Mouse (Mus musculus) embryo, embryonic 9.5 days (tissue): ENCODE measurements around the gene H2-T23.
"Not testable (repeated sequence)": the region's sequence is repeated elsewhere in the genome, so short reads cannot be mapped to it uniquely, and the experiment has no call there.

Experiments
- DNase-seq: peaks from one replicate; pipeline ENCODE4 v3.0.0-alpha.2; 2017; ENCODE audit errors: extremely low spot score

H2-T23 gene

GRCm38 (mm10) chr17:36023710-36024654 is 8.7 kb downstream of the H2-T23 start:
- no peak for DNase-seq

DNA sequence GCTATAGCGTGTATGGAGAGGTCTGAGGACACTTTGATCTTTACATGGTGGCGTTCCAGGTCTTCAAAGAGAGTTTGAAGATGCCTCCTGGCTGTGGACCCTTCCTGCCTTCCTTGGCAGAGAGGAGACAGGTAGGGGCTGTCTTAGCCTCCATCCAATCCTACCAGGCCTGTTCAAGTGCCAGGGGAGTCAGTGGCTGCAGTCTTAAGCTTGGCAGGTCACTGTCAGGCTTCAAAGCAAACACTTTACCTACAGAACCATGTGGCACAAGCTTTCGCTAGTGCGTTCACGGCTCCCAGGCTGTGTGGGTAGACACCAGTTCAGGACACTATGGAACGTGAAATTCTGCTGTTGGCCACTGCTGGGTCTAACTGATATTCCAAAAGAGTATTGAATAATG is 9.7 kb downstream of the H2-T23 start:
- DNase-seq, result no peak

DNA sequence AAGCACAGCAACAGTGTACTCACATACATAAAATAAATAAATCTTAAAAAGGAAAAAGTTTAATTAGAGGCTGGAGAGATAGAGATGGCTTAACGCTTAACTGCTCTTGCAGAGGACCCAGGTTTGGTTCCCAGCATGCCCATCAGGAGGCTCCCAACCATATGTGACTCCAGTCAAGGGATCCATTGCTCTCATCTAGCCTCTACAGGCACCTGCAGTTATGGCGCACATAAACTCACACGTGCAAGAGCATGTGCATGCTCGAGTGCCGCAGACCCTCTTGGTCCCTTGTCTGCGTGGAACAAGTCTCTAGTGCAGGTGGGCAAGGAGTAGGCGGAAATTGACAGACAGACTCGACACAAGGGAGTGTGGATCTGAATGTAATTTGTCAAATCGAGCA is 10.6 kb downstream of the H2-T23 start:
- no peak for DNase-seq

DNA sequence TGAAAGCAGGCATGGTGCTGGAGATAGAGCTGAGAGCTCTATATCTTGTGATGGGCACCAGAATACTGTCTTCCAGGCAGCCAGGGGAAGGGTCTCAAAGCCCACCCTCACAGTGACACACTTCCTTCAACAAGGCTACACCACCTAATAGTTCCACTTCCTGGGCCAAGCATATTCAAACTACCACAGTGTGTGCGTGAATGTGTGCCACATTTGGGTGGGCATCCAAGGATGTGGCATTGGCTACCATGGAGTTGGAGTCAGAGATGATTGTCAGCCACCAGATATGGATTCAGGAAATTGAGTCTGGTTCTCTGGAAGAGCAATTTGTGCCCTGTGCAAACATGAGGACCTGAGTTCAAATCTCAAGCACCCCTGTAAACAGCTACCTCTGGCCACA is 11.3 kb downstream of the H2-T23 start:
- no peak for DNase-seq

DNA sequence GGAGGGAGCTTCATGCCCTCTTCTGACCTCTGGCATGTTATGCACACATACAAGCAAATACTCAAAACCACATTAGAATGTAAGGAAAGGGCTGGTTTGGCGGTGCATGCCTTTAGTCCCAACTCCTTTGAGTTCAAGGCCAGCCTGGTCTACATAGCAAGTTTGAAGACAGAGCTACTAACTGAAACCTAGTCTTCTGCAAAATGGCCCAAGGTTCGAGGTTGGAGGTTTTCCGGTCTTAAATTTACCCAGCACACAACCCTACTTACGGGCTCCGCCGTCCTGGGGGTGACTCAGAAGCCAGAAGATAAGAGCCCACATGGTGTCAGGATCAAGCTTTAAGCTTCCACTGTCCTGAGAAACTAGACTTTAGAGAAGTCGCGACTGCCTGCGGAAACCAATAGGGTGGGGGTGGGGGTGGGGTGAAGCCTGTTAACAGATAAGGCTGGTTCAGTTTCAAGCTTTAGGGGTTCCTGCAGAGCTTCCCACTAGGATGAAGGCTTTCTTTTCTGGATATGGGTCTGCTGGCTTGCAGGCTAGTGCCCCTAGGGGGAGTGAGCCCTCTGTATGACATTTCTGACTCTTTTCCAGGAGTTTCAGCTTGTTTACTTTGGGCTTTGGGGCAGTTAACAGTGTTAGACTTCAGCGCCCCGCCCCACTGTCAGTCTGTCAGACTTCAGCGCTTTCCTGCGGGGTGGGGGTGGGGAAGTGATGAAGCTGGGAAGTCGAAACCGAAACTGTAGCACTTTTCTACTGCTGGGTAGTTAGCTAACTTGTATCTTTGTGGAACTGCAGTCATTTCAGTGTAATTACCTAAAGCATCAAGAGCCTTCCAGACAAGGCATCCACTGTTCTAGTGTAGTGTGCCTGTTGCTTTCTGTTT is 12.2 kb downstream of the H2-T23 start, which contains the start of gene H2-T24:
TSS of gene H2-T24 (minus strand) at position 370 of the 883 bp plus-strand sequence.
- DNase-seq, result peak; percentile 37

GRCm38 (mm10) chr17:36019519-36019918 is 13.1 kb downstream of the H2-T23 start:
- no peak for DNase-seq

DNA sequence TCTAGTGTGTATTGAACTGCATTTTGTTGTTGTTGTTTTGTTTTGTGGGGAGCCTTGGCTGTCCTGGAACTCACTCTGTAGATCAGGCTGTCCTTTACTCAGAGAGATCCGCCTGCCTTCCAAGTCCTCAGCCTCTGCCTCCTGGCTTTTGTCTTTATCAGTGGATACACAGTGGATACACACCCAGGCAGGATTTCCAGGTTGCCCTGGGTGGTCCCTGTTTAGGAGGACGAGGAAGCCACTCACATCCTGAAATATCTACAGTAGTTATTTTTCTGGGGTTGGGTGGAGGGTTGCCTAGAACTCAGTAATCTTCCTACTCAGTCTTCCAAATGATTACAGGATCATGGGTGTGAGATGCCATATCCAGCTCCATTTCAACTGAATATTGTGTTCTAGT is 13.7 kb downstream of the H2-T23 start:
- no peak for DNase-seq

- DNase-seq, result no peak
Observed at GRCm38 (mm10) chr17:36017046-36017445, 15.6 kb downstream of the H2-T23 start.

GRCm38 (mm10) chr17:36014977-36015376 is 17.7 kb downstream of the H2-T23 start:
- DNase-seq, result no peak

- DNase-seq, result not testable (repeated sequence)
Observed at GRCm38 (mm10) chr17:36004409-36004808, 28.2 kb downstream of the H2-T23 start.

- DNase-seq, result no peak
Observed at GRCm38 (mm10) chr17:36003331-36003730, 29.3 kb downstream of the H2-T23 start.

DNA sequence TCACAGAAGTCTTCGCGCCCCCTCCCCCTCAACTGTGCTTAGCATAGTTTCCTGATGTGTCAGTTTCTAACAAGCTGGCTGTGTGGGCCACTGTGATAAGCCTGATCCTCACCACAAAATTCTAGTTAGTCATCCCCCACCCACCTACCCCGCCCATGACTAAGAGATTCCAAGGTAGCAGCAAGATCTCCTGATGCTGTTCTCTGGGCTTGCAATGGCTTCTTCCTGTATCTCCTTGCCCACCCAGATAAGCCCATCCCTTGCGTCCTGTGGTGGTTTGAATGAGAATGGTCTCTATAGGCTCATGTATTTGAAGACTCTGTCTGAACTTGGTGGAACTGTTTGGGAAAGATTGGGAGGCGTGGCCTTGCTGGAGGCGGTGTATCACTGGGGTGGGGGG is 30.7 kb downstream of the H2-T23 start:
- DNase-seq, result no peak

GRCm38 (mm10) chr17:36001121-36001897 is 31.3 kb downstream of the H2-T23 start:
- no peak for DNase-seq

DNA sequence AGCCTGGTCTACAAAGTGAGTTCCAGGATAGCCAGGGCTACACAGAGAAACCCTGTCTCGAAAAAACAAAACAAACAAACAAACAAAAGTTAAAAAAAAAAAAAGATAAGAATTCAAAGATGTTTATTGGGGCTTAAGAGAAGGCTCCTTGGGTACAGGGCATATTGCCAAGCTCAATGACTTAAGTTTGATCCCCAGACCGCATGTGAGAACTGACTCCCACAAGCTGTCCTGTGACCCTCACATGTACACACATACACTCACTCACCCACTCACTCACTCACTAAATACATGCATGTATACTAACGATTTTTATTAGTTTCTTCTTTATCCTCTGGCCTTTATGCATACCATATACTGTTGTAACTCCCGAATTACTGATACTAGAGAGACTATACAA is 32.3 kb downstream of the H2-T23 start:
- DNase-seq, result no peak

DNA sequence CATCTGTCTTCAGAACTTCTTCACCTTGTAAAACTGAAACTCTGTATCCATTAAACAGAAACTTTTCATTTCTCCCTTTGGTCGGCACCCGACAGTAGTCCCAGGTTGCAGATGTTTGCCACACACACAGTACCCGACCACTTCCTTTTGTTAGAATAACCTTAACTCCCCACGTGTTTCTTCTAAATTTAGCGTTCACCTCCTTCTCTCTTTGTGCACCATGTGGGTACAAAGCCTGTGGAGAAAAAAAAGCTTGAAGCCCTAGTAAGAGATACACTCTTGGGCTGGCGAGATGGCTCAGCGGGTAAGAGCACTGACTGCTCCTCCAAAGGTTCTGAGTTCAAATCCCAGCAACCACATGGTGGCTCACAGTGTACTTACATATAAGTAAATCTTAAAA is 33.3 kb downstream of the H2-T23 start:
- DNase-seq, result no peak

GRCm38 (mm10) chr17:35998545-35999305 is 33.9 kb downstream of the H2-T23 start:
- DNase-seq, result no peak

- no peak for DNase-seq
Observed at GRCm38 (mm10) chr17:35997713-35998510, 34.7 kb downstream of the H2-T23 start.

GRCm38 (mm10) chr17:35996949-35997348 is 35.7 kb downstream of the H2-T23 start:
- DNase-seq, result peak; percentile 95

DNA sequence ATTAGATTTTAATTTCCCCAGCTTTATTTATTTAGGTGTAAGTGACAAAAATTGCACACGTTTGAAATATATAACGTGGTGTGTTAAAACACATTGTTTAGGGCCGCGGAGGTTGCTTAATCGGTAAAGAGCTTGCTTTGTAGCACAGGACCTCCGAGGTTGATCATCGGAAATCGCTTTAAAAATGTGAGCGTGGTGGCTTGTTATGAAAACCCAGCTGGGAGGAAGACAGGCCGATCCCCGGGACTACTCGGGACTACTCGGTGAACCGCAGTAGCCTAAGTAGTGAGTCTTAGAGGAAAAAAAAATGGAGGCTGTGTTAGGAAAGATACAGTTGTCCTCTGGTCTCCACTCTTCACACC is 37.8 kb downstream of the H2-T23 start:
- no peak for DNase-seq
